Mouse (Mus musculus): ENCODE data around the gene Ripply3. TPM values are rescaled to one million over a fixed set of nuclear protein-coding genes. Genes with fewer than 3 reads are reported as not detected.
"Not testable (repeated sequence)": the region's sequence is repeated elsewhere in the genome, so short reads cannot be mapped to it uniquely, and the experiment has no call there.

Ripply3 gene
- polyA plus RNA-seq, 1 experiment from 2014 or later: 5.5 TPM

- 74% methylated on average over 9 of the region's 9 CpGs for WGBS
- Histone ChIP-seq H3K9ac (ENCODE audit: low read length) (no peak overlapping the region), H3K4me3 (ENCODE audit: control insufficient read depth in 1 of 2, insufficient read depth in 1 of 2, low read depth in 1 of 2, low read length in 2 of 2) (no peak overlapping the region), H3K9me3 (ENCODE audit: control insufficient read depth, low read length) (no peaks in the 10 kb centered on the region), H3K36me3 (ENCODE audit: control insufficient read depth, insufficient read depth, low read length) (no peaks in the 10 kb centered on the region), H3K27me3 (ENCODE audit: control insufficient read depth, insufficient read depth, low read length) (no peaks in the 10 kb centered on the region), H3K4me1 (ENCODE audit: control insufficient read depth in 2 of 2, insufficient read depth in 2 of 2, low read length in 2 of 2) (peaks cover 3 to 15% of the 10 kb centered on the region in 2 experiments; a peak in 3 of 4 replicates), H3K27ac (replicated peaks in 1 of 2; ENCODE audit: control insufficient read depth in 1 of 2, insufficient read depth in 1 of 2, low read depth in 2 of 2, low read length in 2 of 2) (no peak overlapping the region), H3K4me2 (ENCODE audit: low read length) (no peak overlapping the region)
- ATAC-seq (ENCODE audit: insufficient number of reproducible peaks, insufficient read depth, low FRiP score, low read depth): no peak
Observed at GRCm38 (mm10) chr16:94331233-94331885, 3.1 kb downstream of the Ripply3 start.

GRCm38 (mm10) chr16:94331886-94332252 lies 3.6 kb downstream of the Ripply3 start:
- ATAC-seq (ENCODE audit: insufficient number of reproducible peaks, insufficient read depth, low FRiP score, low read depth): no peak
- 53% methylated on average over 5 of the region's 5 CpGs for WGBS

DNA sequence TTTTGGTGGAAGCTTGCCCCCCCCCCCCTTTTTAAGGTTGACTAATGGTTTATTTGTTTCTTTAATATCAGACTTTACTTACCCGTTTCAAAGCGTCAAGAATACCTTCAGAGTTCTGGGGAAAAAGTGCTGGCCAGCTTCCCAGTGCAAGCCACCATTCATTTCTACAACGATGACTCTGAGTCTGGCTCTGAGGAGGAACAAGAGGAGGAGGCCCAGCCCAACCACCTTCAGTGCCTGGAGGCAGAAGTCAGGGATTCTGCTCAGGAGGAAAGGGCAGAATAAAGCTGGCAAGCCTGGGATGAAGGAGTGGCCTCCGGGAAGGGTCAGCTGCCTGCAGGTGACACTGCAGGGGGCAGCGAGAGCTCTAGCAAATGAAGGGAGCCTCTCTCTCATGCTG lies 7.4 kb downstream of the Ripply3 start:
- no peak overlapping the region for H3K27ac ChIP-seq (replicated peaks in 1 of 2; ENCODE audit: control insufficient read depth in 1 of 2, insufficient read depth in 1 of 2, low read depth in 2 of 2, low read length in 2 of 2)
- H3K27me3 ChIP-seq (ENCODE audit: control insufficient read depth, insufficient read depth, low read length): no peaks in the 10 kb centered on the region
- H3K9ac ChIP-seq (ENCODE audit: low read length): no peak overlapping the region
- H3K4me3 ChIP-seq (ENCODE audit: control insufficient read depth in 1 of 2, insufficient read depth in 1 of 2, low read depth in 1 of 2, low read length in 2 of 2): no peak overlapping the region
- no peaks in the 10 kb centered on the region for H3K4me1 ChIP-seq (ENCODE audit: control insufficient read depth in 2 of 2, insufficient read depth in 2 of 2, low read length in 2 of 2)
- no peaks in the 10 kb centered on the region for H3K36me3 ChIP-seq (ENCODE audit: control insufficient read depth, insufficient read depth, low read length)
- ATAC-seq (ENCODE audit: insufficient number of reproducible peaks, insufficient read depth, low FRiP score, low read depth): no peak
- H3K4me2 ChIP-seq (ENCODE audit: low read length): no peak overlapping the region
- WGBS: 36% methylated on average over 5 of the region's 5 CpGs
- no peaks in the 10 kb centered on the region for H3K9me3 ChIP-seq (ENCODE audit: control insufficient read depth, low read length)

More at GRCm38 (mm10) chr16:94331886-94332252, 3.6 kb downstream of the Ripply3 start:
- Histone ChIP-seq H3K36me3 (ENCODE audit: control insufficient read depth, insufficient read depth, low read length) (no peaks in the 10 kb centered on the region), H3K4me2 (ENCODE audit: low read length) (no peak overlapping the region), H3K4me3 (ENCODE audit: control insufficient read depth in 1 of 2, insufficient read depth in 1 of 2, low read depth in 1 of 2, low read length in 2 of 2) (no peak overlapping the region), H3K4me1 (ENCODE audit: control insufficient read depth in 2 of 2, insufficient read depth in 2 of 2, low read length in 2 of 2) (peaks cover 3 to 15% of the 10 kb centered on the region in 2 experiments; a peak in 3 of 4 replicates), H3K9me3 (ENCODE audit: control insufficient read depth, low read length) (no peaks in the 10 kb centered on the region), H3K27me3 (ENCODE audit: control insufficient read depth, insufficient read depth, low read length) (no peaks in the 10 kb centered on the region), H3K9ac (ENCODE audit: low read length) (no peak overlapping the region), H3K27ac (replicated peaks in 1 of 2; ENCODE audit: control insufficient read depth in 1 of 2, insufficient read depth in 1 of 2, low read depth in 2 of 2, low read length in 2 of 2) (no peak overlapping the region)

- not testable (repeated sequence) for H3K27ac ChIP-seq (replicated peaks in 1 of 2; ENCODE audit: control insufficient read depth in 1 of 2, insufficient read depth in 1 of 2, low read depth in 2 of 2, low read length in 2 of 2); H3K9ac ChIP-seq (ENCODE audit: low read length); H3K9me3 ChIP-seq (ENCODE audit: control insufficient read depth, low read length); H3K4me3 ChIP-seq (ENCODE audit: control insufficient read depth in 1 of 2, insufficient read depth in 1 of 2, low read depth in 1 of 2, low read length in 2 of 2); ATAC-seq (ENCODE audit: insufficient number of reproducible peaks, insufficient read depth, low FRiP score, low read depth); H3K36me3 ChIP-seq (ENCODE audit: control insufficient read depth, insufficient read depth, low read length); H3K27me3 ChIP-seq (ENCODE audit: control insufficient read depth, insufficient read depth, low read length); H3K4me1 ChIP-seq (ENCODE audit: control insufficient read depth in 2 of 2, insufficient read depth in 2 of 2, low read length in 2 of 2); H3K4me2 ChIP-seq (ENCODE audit: low read length)
- 87% methylated on average over 17 of the region's 22 CpGs for WGBS
Observed at GRCm38 (mm10) chr16:94339164-94340160, 11.2 kb downstream of the Ripply3 start.

DNA sequence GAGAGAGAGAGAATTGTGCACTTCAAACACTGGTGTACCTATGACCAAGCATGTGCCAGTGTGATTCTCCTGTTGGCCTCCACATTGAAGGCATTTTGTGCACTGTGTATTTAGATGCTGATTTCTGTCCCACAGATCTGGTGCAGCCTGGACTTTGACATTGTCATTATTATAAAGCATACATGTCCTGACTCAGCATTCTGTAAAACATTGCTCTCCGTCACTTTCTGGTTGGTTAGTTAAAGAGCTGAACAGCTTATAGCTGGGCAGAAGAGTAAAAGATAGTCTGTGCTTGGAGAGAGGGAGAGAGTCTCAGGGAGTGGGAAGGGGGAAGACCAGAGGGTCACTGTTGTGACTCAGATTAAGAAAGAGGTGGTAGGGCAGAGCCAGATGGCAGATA lies 17.5 kb downstream of the Ripply3 start:
- H3K27me3 ChIP-seq (ENCODE audit: control insufficient read depth, insufficient read depth, low read length): no peaks in the 10 kb centered on the region
- 90% methylated on average over 1 of the region's 1 CpGs for WGBS
- H3K36me3 ChIP-seq (ENCODE audit: control insufficient read depth, insufficient read depth, low read length): no peaks in the 10 kb centered on the region
- no peak for ATAC-seq (ENCODE audit: insufficient number of reproducible peaks, insufficient read depth, low FRiP score, low read depth)
- H3K4me1 ChIP-seq (ENCODE audit: control insufficient read depth in 2 of 2, insufficient read depth in 2 of 2, low read length in 2 of 2): no peaks in the 10 kb centered on the region
- no peak overlapping the region for H3K4me2 ChIP-seq (ENCODE audit: low read length)
- no peak overlapping the region for H3K9ac ChIP-seq (ENCODE audit: low read length)
- no peak overlapping the region for H3K27ac ChIP-seq (replicated peaks in 1 of 2; ENCODE audit: control insufficient read depth in 1 of 2, insufficient read depth in 1 of 2, low read depth in 2 of 2, low read length in 2 of 2)
- H3K4me3 ChIP-seq (ENCODE audit: control insufficient read depth in 1 of 2, insufficient read depth in 1 of 2, low read depth in 1 of 2, low read length in 2 of 2): no peak overlapping the region
- H3K9me3 ChIP-seq (ENCODE audit: control insufficient read depth, low read length): no peaks in the 10 kb centered on the region

GRCm38 (mm10) chr16:94347080-94347731 lies 19.0 kb downstream of the Ripply3 start:
- H3K9me3 ChIP-seq (ENCODE audit: control insufficient read depth, low read length): no peaks in the 10 kb centered on the region
- no peak overlapping the region for H3K4me3 ChIP-seq (ENCODE audit: control insufficient read depth in 1 of 2, insufficient read depth in 1 of 2, low read depth in 1 of 2, low read length in 2 of 2)
- no peak overlapping the region for H3K27ac ChIP-seq (replicated peaks in 1 of 2; ENCODE audit: control insufficient read depth in 1 of 2, insufficient read depth in 1 of 2, low read depth in 2 of 2, low read length in 2 of 2)
- no peaks in the 10 kb centered on the region for H3K36me3 ChIP-seq (ENCODE audit: control insufficient read depth, insufficient read depth, low read length)
- H3K4me1 ChIP-seq (ENCODE audit: control insufficient read depth in 2 of 2, insufficient read depth in 2 of 2, low read length in 2 of 2): no peaks in the 10 kb centered on the region
- no peaks in the 10 kb centered on the region for H3K27me3 ChIP-seq (ENCODE audit: control insufficient read depth, insufficient read depth, low read length)
- 70% methylated on average over 7 of the region's 7 CpGs for WGBS
- no peak overlapping the region for H3K9ac ChIP-seq (ENCODE audit: low read length)
- ATAC-seq (ENCODE audit: insufficient number of reproducible peaks, insufficient read depth, low FRiP score, low read depth): no peak
- no peak overlapping the region for H3K4me2 ChIP-seq (ENCODE audit: low read length)

DNA sequence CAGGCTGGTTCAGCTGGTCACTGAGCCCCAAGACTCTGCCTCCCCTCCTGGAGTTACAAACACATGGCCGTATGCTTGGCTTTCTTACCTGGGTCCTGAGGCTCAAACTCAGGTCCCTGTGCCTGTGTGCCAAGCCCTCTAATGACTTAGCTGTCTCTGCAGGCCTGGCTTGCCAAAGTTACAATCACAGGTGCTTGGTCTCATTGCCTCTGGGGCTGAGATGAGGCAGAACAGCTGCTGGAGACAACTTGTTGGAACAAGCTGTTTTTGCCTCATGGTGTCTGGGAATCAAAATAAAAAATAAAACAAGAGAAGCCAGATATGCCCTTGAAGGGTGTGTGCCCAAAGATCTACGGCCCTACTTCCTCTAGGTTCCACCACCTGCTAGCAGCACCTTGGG lies 20.6 kb downstream of the Ripply3 start:
- Histone ChIP-seq H3K4me1 (ENCODE audit: control insufficient read depth in 2 of 2, insufficient read depth in 2 of 2, low read length in 2 of 2) (no peaks in the 10 kb centered on the region), H3K4me3 (ENCODE audit: control insufficient read depth in 1 of 2, insufficient read depth in 1 of 2, low read depth in 1 of 2, low read length in 2 of 2) (no peak overlapping the region), H3K27ac (replicated peaks in 1 of 2; ENCODE audit: control insufficient read depth in 1 of 2, insufficient read depth in 1 of 2, low read depth in 2 of 2, low read length in 2 of 2) (no peak overlapping the region), H3K4me2 (ENCODE audit: low read length) (no peak overlapping the region), H3K36me3 (ENCODE audit: control insufficient read depth, insufficient read depth, low read length) (no peaks in the 10 kb centered on the region), H3K9me3 (ENCODE audit: control insufficient read depth, low read length) (no peaks in the 10 kb centered on the region), H3K27me3 (ENCODE audit: control insufficient read depth, insufficient read depth, low read length) (no peaks in the 10 kb centered on the region), H3K9ac (ENCODE audit: low read length) (no peak overlapping the region)
- ATAC-seq (ENCODE audit: insufficient number of reproducible peaks, insufficient read depth, low FRiP score, low read depth): no peak
- WGBS: 78% methylated on average over 2 of the region's 2 CpGs
